Mouse (Mus musculus) heart, adult 9 months (tissue): ENCODE data around the gene Pir.

Source experiments
- DNase-seq, 2 experiments: peaks; one replicate each; pipeline ENCODE4 v3.0.0; 2022; ENCODE audit warnings: low spot score in 2 of 2

Pir gene

DNA sequence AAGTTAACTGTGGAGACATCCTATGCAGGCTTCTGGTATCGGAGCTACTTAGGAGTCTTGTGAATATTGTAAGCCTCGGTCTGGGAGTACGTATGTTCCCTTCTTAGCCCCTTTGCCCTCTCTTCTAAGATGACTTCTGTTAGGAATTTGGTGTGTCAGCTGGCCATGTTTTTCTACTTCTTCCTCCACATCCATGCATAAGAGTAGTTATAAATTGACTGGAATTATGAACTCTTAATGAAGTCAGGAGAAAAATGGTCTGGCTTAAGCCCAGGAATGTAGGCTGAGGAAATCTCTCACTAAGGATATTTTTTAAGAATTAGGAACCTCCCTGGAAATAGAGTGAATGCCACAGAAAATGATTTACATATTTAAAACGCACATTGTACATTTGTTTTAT lies 69.4 kb downstream of the Pir start:
- DNase-seq = no peak

DNA sequence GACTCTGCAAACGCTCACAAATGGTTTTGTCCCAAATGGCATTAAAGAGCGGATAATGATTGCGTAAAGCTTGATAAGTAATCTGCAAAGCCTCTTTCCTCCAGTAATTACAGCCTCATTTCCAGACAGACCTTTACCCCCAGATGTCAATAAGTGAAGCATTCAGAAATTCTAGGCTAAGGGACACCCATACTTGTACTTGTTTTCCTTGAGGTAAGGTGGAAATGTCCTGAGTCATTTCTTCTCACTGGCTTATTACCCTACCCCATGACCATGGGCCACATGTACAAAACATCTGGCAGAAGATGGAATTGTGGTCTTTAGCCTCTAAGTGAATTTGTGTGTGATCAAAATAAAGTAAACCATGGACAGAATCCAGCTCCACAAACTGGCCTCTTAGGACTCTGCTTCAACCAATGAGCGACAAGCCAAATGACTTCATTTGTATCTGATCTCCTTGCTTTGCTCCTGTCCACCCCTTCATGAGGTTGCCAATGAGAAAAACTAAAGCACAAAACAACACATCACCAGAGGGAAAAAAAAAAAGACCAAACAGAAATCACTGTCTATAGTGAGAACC lies 76.3 kb downstream of the Pir start:
- no peak for DNase-seq

DNA sequence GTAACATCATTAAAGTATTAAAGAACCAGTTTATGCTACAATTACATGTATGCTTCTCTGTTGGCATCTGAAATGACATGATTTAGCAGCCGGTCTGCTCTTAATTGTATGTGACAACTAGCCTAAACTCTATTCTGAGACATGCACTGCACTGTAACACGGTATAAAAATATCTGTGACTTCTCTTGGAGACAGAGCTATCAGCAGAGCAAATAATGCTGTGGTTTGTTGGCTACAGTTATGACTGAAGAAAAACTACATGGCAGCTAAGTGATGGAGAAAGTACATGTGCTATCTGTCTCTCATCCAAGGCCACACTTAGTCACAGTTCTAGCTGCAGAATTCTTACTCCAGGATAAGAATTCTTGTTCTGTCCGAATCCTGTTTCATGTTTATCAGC lies 79.8 kb downstream of the Pir start:
- no peak for DNase-seq

GRCm38 (mm10) chrX:164365153-164365865 lies 96.1 kb downstream of the Pir start:
- no peak for DNase-seq

DNA sequence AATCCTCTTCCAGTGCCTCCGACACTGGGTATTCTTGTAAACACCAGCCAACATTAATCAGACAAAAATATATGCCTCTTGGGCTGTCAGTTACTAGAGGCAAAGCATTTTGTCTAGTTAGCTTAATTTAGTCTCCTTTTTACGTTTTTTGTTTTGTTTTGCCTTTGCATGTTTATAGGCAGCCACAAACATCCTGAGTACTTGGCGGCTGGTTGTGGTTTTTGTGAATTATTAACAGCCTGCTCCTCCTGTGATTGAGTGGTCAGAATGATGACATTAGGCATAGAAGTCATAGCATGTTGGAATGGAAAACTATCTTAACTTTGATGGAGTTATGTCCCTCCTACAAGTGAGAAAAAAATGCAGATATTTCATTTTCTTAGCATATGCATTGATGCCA lies 101.4 kb downstream of the Pir start:
- no peak for DNase-seq

- peak; percentile 56 to 64 for DNase-seq
Measured at GRCm38 (mm10) chrX:164373081-164373480, 103.9 kb downstream of the Pir start, which contains the start of gene Vegfd. TSS of gene Vegfd (plus strand) at chrX:164373378.

DNA sequence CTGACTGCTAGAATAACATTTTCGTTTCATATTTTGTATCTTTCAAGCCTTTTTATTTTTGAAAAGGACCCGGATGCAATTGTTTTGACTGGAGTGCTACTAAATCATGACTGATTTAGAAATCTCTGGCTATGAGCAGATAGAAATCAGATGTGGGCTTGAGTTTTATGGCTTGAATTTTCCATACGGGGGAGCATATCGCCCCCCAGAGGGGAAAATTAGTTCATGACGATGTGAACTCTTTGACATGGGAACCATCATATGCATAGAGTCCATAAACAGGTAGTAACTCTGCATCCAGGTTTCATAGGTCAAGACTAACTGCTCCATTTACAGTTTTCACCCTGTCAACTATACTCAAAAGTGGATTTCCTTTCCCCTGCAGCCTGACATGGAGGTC lies 105.4 kb downstream of the Pir start:
- no peak for DNase-seq

DNA sequence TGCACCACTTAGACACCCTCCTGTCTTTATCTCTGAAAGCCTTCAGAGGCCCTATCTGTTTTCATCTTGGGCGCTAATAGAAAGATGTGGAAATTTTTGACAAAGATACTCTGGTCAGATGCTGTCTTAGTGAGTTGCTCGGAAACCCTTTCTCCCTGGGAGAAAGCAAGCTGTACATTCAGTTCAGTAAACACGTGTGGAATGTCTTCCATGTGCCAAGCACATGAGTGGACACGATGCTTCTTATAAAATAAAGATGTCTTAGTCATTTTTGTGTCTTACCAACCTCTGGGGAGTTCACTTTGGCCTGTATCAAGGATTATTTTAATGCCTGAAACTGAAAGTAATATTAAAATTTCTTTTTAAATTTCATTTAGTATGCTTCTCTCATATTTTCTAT lies 110.5 kb downstream of the Pir start:
- peak; percentile 3 to 10 for DNase-seq

DNA sequence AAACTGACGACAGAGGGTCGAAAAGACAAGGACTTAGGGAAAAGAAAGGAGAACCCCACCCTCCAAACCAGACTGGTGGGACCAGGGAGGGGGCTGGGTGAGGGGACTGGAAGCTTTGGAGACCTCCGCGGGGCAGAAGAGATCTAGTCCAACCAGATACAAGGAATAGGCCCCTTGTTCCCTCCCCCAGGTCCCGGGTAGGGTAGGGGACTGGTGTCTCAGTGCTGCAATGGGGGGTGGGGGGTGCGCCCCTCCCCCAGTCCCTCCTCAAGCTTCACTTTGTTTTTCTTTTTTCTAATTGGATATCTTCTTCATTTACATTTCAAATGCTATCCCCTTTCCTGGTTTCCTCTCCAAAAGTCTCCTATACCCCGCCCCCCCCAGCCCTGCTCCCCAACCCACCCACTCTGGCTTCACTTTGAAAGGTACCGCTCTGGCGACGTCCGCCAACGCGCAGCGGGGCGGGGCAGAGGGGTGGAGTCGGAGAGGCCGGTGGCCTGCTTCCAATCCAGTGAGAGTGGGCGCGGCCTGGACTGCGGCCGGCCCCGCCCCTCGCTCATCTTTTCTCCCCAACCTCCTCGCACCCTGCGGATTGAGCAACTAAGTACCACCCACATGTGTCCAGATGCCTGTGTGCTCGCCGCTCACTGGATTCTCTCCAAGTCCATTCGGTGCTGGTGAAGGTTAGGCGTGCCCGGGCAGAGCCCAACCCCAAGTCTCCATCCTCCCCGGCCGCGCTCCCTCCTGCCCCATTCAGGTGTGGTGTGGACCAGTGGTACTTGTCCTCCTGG lies 112.6 kb downstream of the Pir start:
- DNase-seq = peak; percentile 63 to 73

DNA sequence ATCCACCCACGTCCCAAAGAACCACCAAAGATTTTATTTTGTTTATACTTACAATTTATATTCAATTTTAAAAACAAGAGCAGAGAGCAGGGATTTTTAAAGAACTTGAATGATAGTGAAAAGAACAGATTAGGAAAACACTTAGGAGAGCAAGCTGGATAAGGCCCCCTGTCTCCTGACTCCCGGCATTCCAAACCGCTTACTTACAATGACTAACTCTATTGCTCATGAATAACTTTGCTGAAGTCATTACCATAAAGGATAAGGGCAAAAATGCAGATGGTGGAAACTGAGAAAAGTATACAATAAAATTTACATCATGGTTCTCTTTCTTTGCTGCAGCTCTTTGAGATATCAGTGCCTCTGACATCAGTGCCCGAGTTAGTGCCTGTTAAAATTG lies 124.9 kb downstream of the Pir start:
- DNase-seq = no peak

- peak in 1 of 2 experiments; percentile 10 for DNase-seq
Measured at GRCm38 (mm10) chrX:164398456-164398855, 129.3 kb downstream of the Pir start.

GRCm38 (mm10) chrX:164405080-164405649 lies 136.0 kb downstream of the Pir start:
- no peak for DNase-seq

DNA sequence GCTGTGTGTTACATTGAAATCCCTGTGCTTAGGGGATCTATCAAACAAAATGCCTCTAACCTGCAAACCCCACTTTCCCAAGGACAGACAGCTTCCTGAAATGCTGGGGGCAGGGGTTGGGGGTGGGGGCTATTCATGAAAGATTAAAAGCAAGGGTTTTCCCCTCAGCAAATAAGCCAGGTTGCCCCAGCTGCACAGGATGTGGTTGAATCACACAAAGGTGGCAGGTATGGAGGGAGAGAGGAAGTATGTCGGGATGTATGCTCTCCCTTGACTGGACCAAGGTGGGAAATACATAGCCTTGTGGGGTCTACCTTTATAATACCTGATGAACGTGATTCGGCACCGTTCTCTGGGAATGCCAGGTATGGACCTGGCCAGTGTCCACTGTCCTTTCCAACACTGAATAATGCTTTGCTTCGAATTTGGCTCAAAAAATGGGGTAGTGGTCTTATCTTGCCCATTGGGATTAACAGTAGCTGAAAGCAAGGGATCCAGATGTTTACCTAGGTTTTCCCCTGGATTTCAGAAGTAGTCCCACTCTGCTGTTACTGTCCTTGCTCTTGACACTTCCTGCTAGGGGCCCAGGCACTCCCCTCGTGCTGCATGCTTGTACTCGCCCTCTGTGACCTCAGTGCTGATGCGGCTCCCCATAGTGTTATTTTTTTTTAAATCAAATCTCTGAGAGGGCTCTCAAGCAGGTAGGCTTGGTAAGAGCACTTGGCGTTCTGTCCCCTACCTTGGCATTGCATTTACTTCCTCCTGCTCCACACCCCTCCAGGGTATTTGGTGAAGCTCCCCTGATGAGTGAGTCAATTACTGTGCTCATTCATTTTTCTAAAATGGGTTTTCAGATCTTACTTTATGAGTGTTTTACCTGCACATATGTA lies 137.2 kb downstream of the Pir start:
- no peak for DNase-seq

DNA sequence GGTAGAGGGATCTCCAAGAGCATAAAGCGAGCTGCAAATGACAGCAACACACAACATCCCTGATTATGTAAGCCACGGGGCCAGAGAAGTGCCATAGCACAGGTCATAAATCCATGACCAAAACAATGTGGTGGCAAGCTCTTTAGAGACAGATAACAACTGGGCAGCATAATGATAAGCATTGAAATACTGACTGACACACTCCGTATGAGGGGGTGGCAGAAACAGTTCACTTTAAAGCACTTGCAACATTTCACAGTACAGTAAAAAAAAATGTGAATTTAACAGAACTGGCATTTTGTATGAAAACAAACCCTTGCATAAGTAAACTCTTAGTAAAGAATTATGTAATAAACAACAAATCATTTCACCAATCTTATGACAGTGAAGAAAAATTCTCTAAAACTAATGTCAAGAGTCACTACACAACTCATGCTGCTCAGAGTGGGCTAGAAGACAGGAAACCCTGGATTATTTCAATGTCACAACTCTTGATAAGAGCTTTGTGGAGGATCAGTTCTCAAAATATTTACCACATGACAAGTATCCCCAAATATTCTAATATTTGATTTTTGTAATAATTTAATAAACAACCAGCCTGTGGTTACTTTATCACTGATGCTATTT lies 139.2 kb downstream of the Pir start:
- DNase-seq = no peak

DNA sequence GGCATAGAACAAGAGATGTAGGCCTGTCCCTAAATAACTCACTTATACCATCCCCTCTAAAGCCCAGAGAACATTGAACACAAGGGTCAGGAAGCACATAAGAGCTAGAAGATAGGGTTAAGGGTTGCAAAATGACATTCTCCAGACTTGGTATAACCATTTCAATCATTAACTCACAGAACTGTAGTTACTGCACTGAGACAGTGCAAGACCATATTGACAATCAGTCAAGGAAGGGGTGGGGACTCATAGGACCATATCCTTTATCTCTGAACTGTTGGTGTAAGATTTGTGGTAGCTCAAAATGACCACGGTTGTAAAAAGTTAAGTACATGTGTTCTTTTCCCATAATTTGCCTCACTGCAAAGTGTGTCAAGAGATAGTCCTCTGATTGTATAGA lies 141.4 kb downstream of the Pir start:
- no peak for DNase-seq

- DNase-seq = no peak
Measured at GRCm38 (mm10) chrX:164416803-164417202, 147.6 kb downstream of the Pir start.

DNA sequence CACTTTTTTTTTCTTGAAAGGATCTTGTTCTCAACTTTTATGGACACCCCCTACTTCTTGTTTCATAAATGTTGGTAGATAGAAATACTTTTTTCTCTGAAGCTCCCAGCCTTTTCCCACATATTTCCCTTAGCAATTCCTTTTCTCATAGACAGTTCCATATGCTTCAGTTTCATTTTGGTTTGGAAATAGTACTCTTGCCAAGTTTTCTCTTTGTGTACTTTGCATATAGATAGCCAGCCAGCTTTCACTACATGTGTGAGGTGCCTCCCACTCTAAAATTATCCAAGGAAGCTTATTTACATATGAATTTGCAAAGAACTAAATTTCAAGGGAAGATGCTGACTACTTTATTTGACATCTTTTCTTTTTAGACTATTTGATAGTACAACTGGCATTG lies 148.8 kb downstream of the Pir start:
- DNase-seq = no peak

GRCm38 (mm10) chrX:164419471-164419939 lies 150.3 kb downstream of the Pir start, which contains the start of gene Piga:
TSS of gene Piga (plus strand) at chrX:164419787.
- peak; percentile 96 to 97 for DNase-seq

GRCm38 (mm10) chrX:164419955-164420354 lies 150.8 kb downstream of the Pir start:
- peak in 1 of 2 experiments; percentile 1 for DNase-seq

DNA sequence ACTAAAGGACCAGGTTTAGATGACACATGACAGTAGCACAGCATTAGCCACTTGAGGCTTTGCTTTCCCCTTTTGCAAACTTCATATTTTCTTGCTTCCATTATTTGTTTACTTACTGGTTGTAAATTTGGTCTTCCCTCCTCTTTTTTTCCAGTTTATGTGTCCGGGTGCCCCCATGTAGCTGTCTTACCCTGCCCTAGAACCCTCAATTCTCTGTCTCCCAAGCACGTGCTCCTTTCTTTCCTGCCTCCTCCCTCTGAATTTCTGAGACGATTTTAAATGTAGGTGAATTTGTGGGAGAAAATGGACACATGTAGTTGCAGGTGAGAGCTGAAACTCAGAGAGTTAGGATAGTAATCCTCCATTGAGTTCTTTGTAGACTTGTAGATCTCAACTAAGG lies 151.3 kb downstream of the Pir start:
- no peak for DNase-seq
